Mouse (Mus musculus) MEL (cell line): ENCODE results near the gene Nfe2l2. TPM values are rescaled to one million over a fixed set of nuclear protein-coding genes. Genes with fewer than 3 reads are reported as not detected.

Experiments
- DNase-seq: peaks from one replicate; pipeline ENCODE4 v3.0.0; 2011; ENCODE audit warnings: low read depth, low spot score
- H3K27ac ChIP-seq: 2 replicates; pipeline ENCODE4 v1.5.1; 2012; ENCODE audit warnings: low read depth, mild to moderate bottlenecking, control low read depth, low read length, moderate library complexity; ENCODE audit not compliant: control insufficient read depth
- H3K27me3 ChIP-seq, 2 experiments: fragments of 150-350 bp in 1 of 2; sonication (generic) in 1 of 2; 2 replicates each; pipeline ENCODE4 v1.6.1; 2012; ENCODE audit warnings: low read length in 2 of 2, mild to moderate bottlenecking in 2 of 2, improper control_type of control experiment in 1 of 2, moderate library complexity in 1 of 2; ENCODE audit not compliant: insufficient read depth in 2 of 2, control insufficient read depth in 1 of 2
- H3K36me3 ChIP-seq, 2 experiments: 2 replicates each; pipeline ENCODE4 v1.6.1; 2012 to 2014; ENCODE audit warnings: low read length in 2 of 2, improper control_type of control experiment in 1 of 2, inconsistent platforms in 1 of 2, mild to moderate bottlenecking in 1 of 2; ENCODE audit not compliant: insufficient read depth in 2 of 2, control insufficient read depth in 1 of 2
- H3K4me1 ChIP-seq, 2 experiments: fragments of 150-350 bp in 1 of 2; sonication (generic) in 1 of 2; 2 replicates each; pipeline ENCODE4 v1.6.1; 2012; ENCODE audit warnings: low read length in 2 of 2, improper control_type of control experiment in 1 of 2, mild to moderate bottlenecking in 1 of 2; ENCODE audit not compliant: insufficient read depth in 2 of 2, control insufficient read depth in 1 of 2
- H3K4me3 ChIP-seq, 2 experiments: fragments of 150-350 bp in 1 of 2; sonication (generic) in 1 of 2; 2 replicates each; pipeline ENCODE4 v1.5.1; 2012; ENCODE audit warnings: low read depth in 2 of 2, low read length in 2 of 2, mild to moderate bottlenecking in 2 of 2, moderate library complexity in 2 of 2, control low read depth in 1 of 2, improper control_type of control experiment in 1 of 2; ENCODE audit not compliant: control insufficient read depth in 1 of 2, insufficient read depth in 1 of 2
- H3K79me2 ChIP-seq: 2 replicates; pipeline ENCODE4 v1.6.1; 2012; ENCODE audit warnings: mild to moderate bottlenecking, low read length, moderate library complexity; ENCODE audit not compliant: control insufficient read depth, poor library complexity, insufficient read depth
- H3K9ac ChIP-seq: 2 replicates; pipeline ENCODE4 v1.6.1; 2012; ENCODE audit warnings: low read depth, mild to moderate bottlenecking, control low read depth, low read length, moderate library complexity; ENCODE audit not compliant: control insufficient read depth, poor library complexity, severe bottlenecking
- H3K9me3 ChIP-seq: fragments of 150-350 bp; sonication (generic); replicated peaks from 2 replicates; pipeline ENCODE4 v1.6.1; 2012; ENCODE audit warnings: mild to moderate bottlenecking, low read length, improper control_type of control experiment, moderate library complexity; ENCODE audit not compliant: insufficient read depth
- BHLHE40 ChIP-seq: IDR thresholded peaks from 2 replicates; pipeline ENCODE4 v1.6.1; 2012; ENCODE audit warnings: low read depth, mild to moderate bottlenecking, inconsistent platforms, low read length, improper control_type of control experiment, borderline replicate concordance
- ELF1 ChIP-seq: IDR thresholded peaks from 2 replicates; pipeline ENCODE4 v1.6.1; 2014; ENCODE audit warnings: low read depth, mild to moderate bottlenecking, inconsistent platforms, low read length, improper control_type of control experiment, moderate library complexity
- ETS1 ChIP-seq: IDR thresholded peaks from 2 replicates; pipeline ENCODE4 v1.6.1; 2012; ENCODE audit warnings: low read depth, mild to moderate bottlenecking, inconsistent platforms, low read length, improper control_type of control experiment, moderate library complexity
- GATA1 ChIP-seq: IDR thresholded peaks from 2 replicates; pipeline ENCODE4 v1.6.1; 2011; ENCODE audit warnings: low read depth, low read length, improper control_type of control experiment
- MAX ChIP-seq: IDR thresholded peaks from 2 replicates; pipeline ENCODE4 v1.6.1; 2011; ENCODE audit warnings: low read length, improper control_type of control experiment
- MAZ ChIP-seq: IDR thresholded peaks from 2 replicates; pipeline ENCODE4 v1.6.1; 2012; ENCODE audit warnings: low read depth, mild to moderate bottlenecking, inconsistent platforms, low read length, improper control_type of control experiment
- MXI1 ChIP-seq: IDR thresholded peaks from 2 replicates; pipeline ENCODE4 v1.6.1; 2011; ENCODE audit warnings: mild to moderate bottlenecking, low read depth, low read length, improper control_type of control experiment
- MYB ChIP-seq: IDR thresholded peaks from 2 replicates; pipeline ENCODE4 v1.6.1; 2011; ENCODE audit warnings: mild to moderate bottlenecking, low read depth, low read length, improper control_type of control experiment
- MYC ChIP-seq: IDR thresholded peaks from 2 replicates; pipeline ENCODE4 v1.6.1; 2011; ENCODE audit warnings: low read depth, mild to moderate bottlenecking, low read length, improper control_type of control experiment, moderate library complexity
- POLR2AphosphoS2 ChIP-seq: IDR thresholded peaks from 2 replicates; pipeline ENCODE4 v1.6.1; 2011; ENCODE audit warnings: low read length, improper control_type of control experiment
- RCOR1 ChIP-seq: IDR thresholded peaks from 2 replicates; pipeline ENCODE4 v1.6.1; 2012; ENCODE audit warnings: low read depth, mild to moderate bottlenecking, inconsistent platforms, low read length, improper control_type of control experiment
- TAL1 ChIP-seq: IDR thresholded peaks from 2 replicates; pipeline ENCODE4 v1.6.1; 2012; ENCODE audit warnings: mild to moderate bottlenecking, inconsistent platforms, low read length, moderate library complexity, mixed read lengths
- UBTF ChIP-seq: IDR thresholded peaks from 2 replicates; pipeline ENCODE4 v1.6.1; 2012; ENCODE audit warnings: low read depth, mild to moderate bottlenecking, inconsistent platforms, low read length, improper control_type of control experiment, moderate library complexity, borderline replicate concordance; ENCODE audit not compliant: insufficient read depth
- USF2 ChIP-seq, 2 experiments: IDR thresholded peaks; 2 replicates each; pipeline ENCODE4 v1.6.1; 2011 to 2012; ENCODE audit warnings: improper control_type of control experiment in 2 of 2, low read length in 2 of 2, borderline replicate concordance in 1 of 2, inconsistent platforms in 1 of 2, low read depth in 1 of 2, mild to moderate bottlenecking in 1 of 2; ENCODE audit not compliant: insufficient read depth in 1 of 2
- ZNF384 ChIP-seq: IDR thresholded peaks from 2 replicates; pipeline ENCODE4 v1.6.1; 2012; ENCODE audit warnings: low read depth, mild to moderate bottlenecking, inconsistent platforms, low read length, improper control_type of control experiment
- polyA plus RNA-seq, 2 experiments: library from polyadenylated mRNA; stranded (reverse) in 1 of 2; unstranded in 1 of 2; fragments of >175 nt in 1 of 2; fragments of >200 nt in 1 of 2; gene quantifications; 2 replicates each; pipeline versions ENCODE4 v1.2.1 to v1.2.4; 2012; ENCODE audit warnings: low replicate concordance in 2 of 2, low read depth in 1 of 2; ENCODE audit not compliant: insufficient read length in 2 of 2, insufficient read depth in 1 of 2, missing spikeins in 1 of 2
- total RNA-seq: library from RNA; depleted of rRNA; stranded (reverse); fragments of 300-350 nt; gene quantifications from 2 replicates; pipeline ENCODE4 v1.2.3, GENCODE M21; 2012

Nfe2l2 gene
- total and polyA plus RNA-seq, 3 experiments = 42.1 to 59.1 TPM; not detected in 1

GRCm38 (mm10) chr2:75672561-75672960, 31.9 kb downstream of the Nfe2l2 start:
- Histone ChIP-seq H3K27me3 (no peaks in the 10 kb centered on the region), H3K27ac (no peak overlapping the region), H3K4me1 (peaks cover 7 to 10% of the 10 kb centered on the region in 2 experiments; a peak in 3 of 4 replicates), H3K79me2 (no peaks in the 10 kb centered on the region), H3K36me3 (peaks cover 4 to 17% of the 10 kb centered on the region in 2 experiments), H3K9ac (no peak overlapping the region), H3K9me3 (no peaks in the 10 kb centered on the region), H3K4me3 (no peak overlapping the region)
- TF ChIP-seq ELF1 = no peak
- no peak for TF ChIP-seq USF2 (IDR thresholded peaks at IDR 0.05; ENCODE audit: borderline replicate concordance in 1 of 2, insufficient read depth in 1 of 2, low read depth in 1 of 2, low read length in 2 of 2)
- no peak for TF ChIP-seq TAL1
- no peak for TF ChIP-seq ETS1
- TF ChIP-seq RCOR1 = no peak
- TF ChIP-seq ZNF384 = no peak
- no peak for TF ChIP-seq MXI1
- TF ChIP-seq MAZ = no peak
- no peak for TF ChIP-seq UBTF
- no peak for TF ChIP-seq GATA1
- no peak for TF ChIP-seq MAX
- TF ChIP-seq MYB = no peak
- TF ChIP-seq POLR2AphosphoS2 = no peak
- DNase-seq = peak; percentile 53

DNA sequence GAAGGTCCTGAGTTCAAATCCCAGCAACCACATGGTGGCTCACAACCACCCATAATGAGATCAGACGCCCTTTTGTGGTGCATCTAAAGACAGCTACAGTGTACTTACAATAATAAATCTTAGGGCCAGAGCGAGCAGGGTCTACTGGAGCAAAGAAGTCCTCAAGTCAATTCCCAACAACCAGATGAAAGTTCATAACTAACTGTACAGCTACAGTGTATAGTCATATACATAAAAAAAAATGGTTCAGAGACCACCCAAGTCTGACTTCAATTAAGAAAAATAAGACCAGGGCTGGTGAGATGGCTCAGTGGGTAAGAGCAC, 33.1 kb downstream of the Nfe2l2 start:
- TF ChIP-seq BHLHE40 = no peak
- 0 out of 2 replicates have a peak, but pooled peaks have one; percentile 5 for TF ChIP-seq MYC
- TF ChIP-seq, all 39 proteins: peak for 1
- no peaks in the 10 kb centered on the region for H3K79me2 ChIP-seq
- no peak overlapping the region for H3K9ac ChIP-seq
- peak overlapping the region; percentile 45; the same call in 1 of the 2 replicates for H3K27ac ChIP-seq
- DNase-seq = peak; percentile 50
- peaks cover 7 to 10% of the 10 kb centered on the region in 2 experiments; a peak in 3 of 4 replicates for H3K4me1 ChIP-seq
- H3K27me3 ChIP-seq = no peaks in the 10 kb centered on the region
- no peaks in the 10 kb centered on the region for H3K9me3 ChIP-seq
- H3K36me3 ChIP-seq = peaks cover 4 to 17% of the 10 kb centered on the region in 2 experiments; a peak in 3 of 4 replicates
- H3K4me3 ChIP-seq = no peak overlapping the region
